Mouse (Mus musculus): ENCODE results near the gene Map10.

Gene Map10

GRCm38 (mm10) chr8:125716211-125716610 is 46.6 kb downstream of the Map10 start:
- DNase-seq (ENCODE audit: low spot score in 2 of 2): no peak

- no peak for DNase-seq (ENCODE audit: low spot score in 2 of 2)
These were observed 47.0 kb downstream of the Map10 start for GRCm38 (mm10) chr8:125716613-125717012.

GRCm38 (mm10) chr8:125718914-125719313 is 49.3 kb downstream of the Map10 start:
- DNase-seq (ENCODE audit: low spot score in 2 of 2): no peak

GRCm38 (mm10) chr8:125722675-125723074 is 53.1 kb downstream of the Map10 start:
- DNase-seq (ENCODE audit: low spot score in 2 of 2): no peak
